Mouse (Mus musculus): Measurements from ENCODE around the gene Rsph3a. TPM values are rescaled to one million over a fixed set of nuclear protein-coding genes. Genes with fewer than 3 reads are reported as not detected.
"Not testable (repeated sequence)": the region's sequence is repeated elsewhere in the genome, so short reads cannot be mapped to it uniquely, and the experiment has no call there.

Rsph3a gene
- polyA plus RNA-seq, 1 experiment: 47.1 TPM

DNA sequence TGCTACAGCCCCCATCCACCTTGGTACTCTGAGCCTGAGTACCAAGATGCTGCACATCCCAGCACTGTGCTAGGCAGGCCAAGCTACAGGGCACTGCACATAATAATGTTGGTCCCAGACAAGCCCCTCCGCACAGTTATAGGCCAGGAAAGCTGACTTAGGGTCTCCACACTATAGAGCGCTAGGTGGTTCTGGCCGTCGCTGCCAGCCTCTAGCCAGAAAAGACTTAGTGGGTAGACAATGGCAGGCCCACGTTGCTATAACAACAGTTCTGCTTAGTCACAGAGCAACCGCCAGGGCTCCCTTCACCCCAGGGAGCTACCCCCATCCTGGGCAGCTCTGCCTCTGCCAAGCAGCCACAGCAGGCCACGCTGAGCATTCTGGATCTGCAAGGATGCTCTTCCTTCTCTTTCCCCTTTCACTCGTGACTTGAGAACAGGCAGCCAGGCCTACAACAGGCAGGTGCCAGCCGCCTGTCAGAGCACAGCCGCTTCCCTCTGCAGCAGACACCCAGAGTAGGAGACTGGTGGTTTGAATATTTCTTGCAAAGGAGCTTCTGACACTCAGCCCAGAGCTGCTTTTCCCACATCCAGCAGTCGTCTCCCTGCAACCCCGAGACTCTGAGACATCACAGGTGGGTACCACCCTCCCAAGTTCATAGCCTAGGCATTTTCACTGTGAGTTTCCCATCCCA lies 82.2 kb downstream of the Rsph3a start:
- not testable (repeated sequence) for H3K27ac ChIP-seq (ENCODE audit: control insufficient read depth, insufficient read depth, low read length); DNase-seq; H3K4me3 ChIP-seq (ENCODE audit: control insufficient read depth, insufficient read depth, low read length); H3K36me3 ChIP-seq (ENCODE audit: control insufficient read depth, insufficient read depth, low read length); H3K4me1 ChIP-seq (replicated peaks; ENCODE audit: control insufficient read depth, insufficient read depth, low read length); H3K27me3 ChIP-seq (ENCODE audit: control insufficient read depth, insufficient read depth, low read length)
- no CpG with 5 or more reads among the region's 12 CpGs for WGBS

Other genes starting within 250 kb of the Rsph3a start
- 3.4 and 4.6 TPM in 2 replicates for gene Fndc1, start 118.3 kb upstream of the Rsph3a start, polyA plus RNA-seq (2012; rRNA removed)
- 8.9 and 9.0 TPM in 2 replicates for gene Tagap, start 19.6 kb upstream of the Rsph3a start, polyA plus RNA-seq (2012; rRNA removed)
- 4.3 and 8.5 TPM in 2 replicates for gene Gm49673, start 202.2 kb downstream of the Rsph3a start, polyA plus RNA-seq (2012; rRNA removed)
- 69.4 and 79.8 TPM in 2 replicates for gene Rnaset2a, start 202.5 kb downstream of the Rsph3a start, polyA plus RNA-seq (2012; rRNA removed)
- 6.4 and 6.6 TPM in 2 replicates for gene Fgfr1op, start 219.9 kb downstream of the Rsph3a start, polyA plus RNA-seq (2012; rRNA removed)